Mouse (Mus musculus) midbrain, embryonic 12.5 days (tissue): ENCODE measurements around the gene Zdhhc12. TPM values are rescaled to one million over a fixed set of nuclear protein-coding genes. Genes with fewer than 3 reads are reported as not detected.

Source experiments
- ATAC-seq: fragments of 200-750 bp; cut with Nextera tagmentation; 2 replicates; pipeline ENCODE4 v1.8.0; 2017; ENCODE audit warnings: low read depth, moderate TSS enrichment, moderate library complexity; ENCODE audit not compliant: low FRiP score
- H3K27ac ChIP-seq: fragments of 300-500 bp; sonication (generic); replicated peaks from 2 replicates; pipeline ENCODE4 v1.5.1; 2016; ENCODE audit warnings: mild to moderate bottlenecking
- H3K27me3 ChIP-seq: fragments of 300-500 bp; sonication (generic); 2 replicates; pipeline ENCODE4 v1.6.1; 2016; ENCODE audit warnings: mild to moderate bottlenecking
- H3K36me3 ChIP-seq: fragments of 300-500 bp; sonication (generic); 2 replicates; pipeline ENCODE4 v1.6.1; 2016
- H3K4me1 ChIP-seq: fragments of 300-500 bp; sonication (generic); 2 replicates; pipeline ENCODE4 v1.6.1; 2016
- H3K4me2 ChIP-seq: fragments of 300-500 bp; sonication (generic); replicated peaks from 2 replicates; pipeline ENCODE4 v1.6.1; 2016; ENCODE audit warnings: mild to moderate bottlenecking, moderate library complexity
- H3K4me3 ChIP-seq: fragments of 300-500 bp; sonication (generic); 2 replicates; pipeline ENCODE4 v1.5.1; 2016; ENCODE audit warnings: mild to moderate bottlenecking
- H3K9ac ChIP-seq: fragments of 300-500 bp; sonication (generic); replicated peaks from 2 replicates; pipeline ENCODE4 v1.6.1; 2016; ENCODE audit warnings: mild to moderate bottlenecking, moderate library complexity
- H3K9me3 ChIP-seq: fragments of 300-500 bp; sonication (generic); 2 replicates; pipeline ENCODE4 v1.6.1; 2016; ENCODE audit warnings: mild to moderate bottlenecking
- WGBS: fragments of 180-500 bp; shearing (Covaris S2); methylation state at CpG from one replicate; pipeline ENCODE4 v1.1.7; 2016; 5-methylcytosine and 5-hydroxymethylcytosine counted together
- polyA plus RNA-seq: library from polyadenylated mRNA; unstranded; fragments of >200 nt; fragmentation: Nextera tagmentation; extraction: Ambion mirVana; gene quantifications from 2 replicates; pipeline ENCODE4 v1.2.1, GENCODE M21; 2016

Zdhhc12 gene
- polyA plus RNA-seq, 1 experiment from 2014 or later = 23.9 TPM

GRCm38 (mm10) chr2:30092280-30092918, 1.0 kb downstream of the Zdhhc12 start:
- WGBS = 56% methylated on average over 6 of the region's 6 CpGs
- peak overlapping the region; percentile 64 for H3K4me3 ChIP-seq
- no peak overlapping the region for H3K27ac ChIP-seq
- H3K36me3 ChIP-seq = peaks cover 16% of the 10 kb centered on the region
- H3K27me3 ChIP-seq = no peaks in the 10 kb centered on the region
- H3K9me3 ChIP-seq = no peaks in the 10 kb centered on the region
- ATAC-seq = no peak
- H3K4me1 ChIP-seq = peaks cover 17% of the 10 kb centered on the region
- peak overlapping the region; percentile 69 for H3K4me2 ChIP-seq
- peak overlapping the region; percentile 60 for H3K9ac ChIP-seq

- peaks cover 17% of the 10 kb centered on the region for H3K4me1 ChIP-seq
- 90% methylated on average over 12 of the region's 12 CpGs for WGBS
- no peaks in the 10 kb centered on the region for H3K27me3 ChIP-seq
- no peaks in the 10 kb centered on the region for H3K9me3 ChIP-seq
- no peak overlapping the region for H3K9ac ChIP-seq
- peaks cover 16% of the 10 kb centered on the region for H3K36me3 ChIP-seq
- no peak overlapping the region for H3K4me2 ChIP-seq
- H3K27ac ChIP-seq = no peak overlapping the region
- no peak for ATAC-seq
- no peak overlapping the region for H3K4me3 ChIP-seq
These were observed 1.9 kb downstream of the Zdhhc12 start for GRCm38 (mm10) chr2:30091521-30091920.

- H3K27me3 ChIP-seq = no peaks in the 10 kb centered on the region
- H3K4me1 ChIP-seq = peaks cover 11% of the 10 kb centered on the region
- H3K4me3 ChIP-seq = no peak overlapping the region
- H3K9ac ChIP-seq = no peak overlapping the region
- no peaks in the 10 kb centered on the region for H3K9me3 ChIP-seq
- ATAC-seq = no peak
- H3K36me3 ChIP-seq = peaks cover 12% of the 10 kb centered on the region
- 92% methylated on average over 4 of the region's 4 CpGs for WGBS
- no peak overlapping the region for H3K4me2 ChIP-seq
- no peak overlapping the region for H3K27ac ChIP-seq
These were observed 6.1 kb downstream of the Zdhhc12 start for GRCm38 (mm10) chr2:30087310-30087709.

GRCm38 (mm10) chr2:30084632-30085031, 8.8 kb downstream of the Zdhhc12 start:
- 9% methylated on average over 12 of the region's 12 CpGs for WGBS
- Histone ChIP-seq H3K4me3 (peak overlapping the region; percentile 20), H3K9me3 (no peaks in the 10 kb centered on the region), H3K27ac (no peak overlapping the region), H3K9ac (no peak overlapping the region), H3K27me3 (no peaks in the 10 kb centered on the region), H3K4me1 (peaks cover 8% of the 10 kb centered on the region; the same call in 1 of the 2 replicates), H3K36me3 (no peaks in the 10 kb centered on the region), H3K4me2 (peak overlapping the region; percentile 42)
- 0 out of 2 replicates have a peak, but pooled peaks have one; percentile 30 for ATAC-seq

- H3K27ac ChIP-seq = no peak overlapping the region
- 43% methylated on average over 5 of the region's 5 CpGs for WGBS
- H3K4me1 ChIP-seq = peaks cover 8% of the 10 kb centered on the region; the same call in 1 of the 2 replicates
- no peak overlapping the region; the same call in 1 of the 2 replicates for H3K4me3 ChIP-seq
- H3K36me3 ChIP-seq = no peaks in the 10 kb centered on the region
- no peaks in the 10 kb centered on the region for H3K9me3 ChIP-seq
- H3K9ac ChIP-seq = no peak overlapping the region
- H3K27me3 ChIP-seq = no peaks in the 10 kb centered on the region
- no peak for ATAC-seq
- H3K4me2 ChIP-seq = peak overlapping the region; percentile 42
These were observed 9.3 kb downstream of the Zdhhc12 start for GRCm38 (mm10) chr2:30084113-30084512.

GRCm38 (mm10) chr2:30080181-30080800, 13.2 kb downstream of the Zdhhc12 start:
- H3K27ac ChIP-seq = no peak overlapping the region
- no peak overlapping the region for H3K4me3 ChIP-seq
- H3K9me3 ChIP-seq = no peaks in the 10 kb centered on the region
- WGBS = 89% methylated on average over 15 of the region's 15 CpGs
- no peak overlapping the region for H3K9ac ChIP-seq
- H3K27me3 ChIP-seq = no peaks in the 10 kb centered on the region
- no peak for ATAC-seq
- H3K4me2 ChIP-seq = no peak overlapping the region
- no peaks in the 10 kb centered on the region for H3K36me3 ChIP-seq
- peaks cover 18% of the 10 kb centered on the region for H3K4me1 ChIP-seq

- no peak for ATAC-seq
- WGBS = 77% methylated on average over 4 of the region's 4 CpGs
- Histone ChIP-seq H3K4me3 (no peak overlapping the region), H3K9ac (peak overlapping the region; percentile 28; the same call in 1 of the 2 replicates), H3K4me2 (peak overlapping the region; percentile 84), H3K27ac (no peak overlapping the region; the same call in 1 of the 2 replicates), H3K4me1 (peaks cover 10% of the 10 kb centered on the region), H3K36me3 (peaks cover 2% of the 10 kb centered on the region), H3K9me3 (no peaks in the 10 kb centered on the region), H3K27me3 (no peaks in the 10 kb centered on the region)
These were observed 14.7 kb downstream of the Zdhhc12 start for GRCm38 (mm10) chr2:30078760-30079159.

GRCm38 (mm10) chr2:30078349-30078712, 15.1 kb downstream of the Zdhhc12 start:
- ATAC-seq = no peak
- H3K4me2 ChIP-seq = peak overlapping the region; percentile 84
- WGBS = 17% methylated on average over 10 of the region's 10 CpGs
- peak overlapping the region; percentile 48 for H3K4me3 ChIP-seq
- no peaks in the 10 kb centered on the region for H3K9me3 ChIP-seq
- no peak overlapping the region for H3K27ac ChIP-seq
- no peaks in the 10 kb centered on the region for H3K27me3 ChIP-seq
- peak overlapping the region; percentile 28; the same call in 1 of the 2 replicates for H3K9ac ChIP-seq
- H3K4me1 ChIP-seq = peaks cover 10% of the 10 kb centered on the region
- H3K36me3 ChIP-seq = peaks cover 6% of the 10 kb centered on the region

GRCm38 (mm10) chr2:30077502-30078348, 15.7 kb downstream of the Zdhhc12 start, which contains the start of gene Pkn3:
Gene Pkn3 (plus strand): TSS chr2:30077684.
- Histone ChIP-seq H3K4me3 (peak within 1 kb of the TSS; percentile 48), H3K4me1 (peaks cover 10% of the 10 kb centered on the region), H3K9ac (peak within 1 kb of the TSS; percentile 53; the same call in 1 of the 2 replicates), H3K9me3 (no peaks in the 10 kb centered on the region), H3K27me3 (no peaks in the 10 kb centered on the region), H3K27ac (peak within 1 kb of the TSS; percentile 36), H3K4me2 (peak within 1 kb of the TSS; percentile 84), H3K36me3 (peaks cover 12% of the 10 kb centered on the region)
- WGBS = under 1% methylated on average over 53 of the region's 53 CpGs
- ATAC-seq = peak; percentile 80

GRCm38 (mm10) chr2:30076959-30077358, 16.5 kb downstream of the Zdhhc12 start:
- ATAC-seq = peak; percentile 24; the same call in 1 of the 2 replicates
- Histone ChIP-seq H3K9me3 (no peaks in the 10 kb centered on the region), H3K27me3 (no peaks in the 10 kb centered on the region), H3K9ac (0 out of 2 replicates have a peak overlapping the region, but pooled peaks have one; percentile 12), H3K27ac (no peak overlapping the region), H3K36me3 (peaks cover 16% of the 10 kb centered on the region), H3K4me3 (0 out of 2 replicates have a peak overlapping the region, but pooled peaks have one; percentile 48), H3K4me1 (peaks cover 10% of the 10 kb centered on the region), H3K4me2 (peak overlapping the region; percentile 84)
- WGBS = 72% methylated on average over 6 of the region's 6 CpGs

- Histone ChIP-seq H3K9me3 (no peaks in the 10 kb centered on the region), H3K36me3 (peaks cover 18% of the 10 kb centered on the region), H3K4me3 (no peak overlapping the region), H3K27ac (no peak overlapping the region), H3K4me2 (no peak overlapping the region), H3K27me3 (no peaks in the 10 kb centered on the region), H3K4me1 (peaks cover 10% of the 10 kb centered on the region), H3K9ac (no peak overlapping the region)
- no peak for ATAC-seq
- 92% methylated on average over 9 of the region's 9 CpGs for WGBS
These were observed 17.0 kb downstream of the Zdhhc12 start for GRCm38 (mm10) chr2:30076439-30076838.
